Mouse (Mus musculus): Measurements from ENCODE around the gene Crtac1. TPM values are rescaled to one million over a fixed set of nuclear protein-coding genes. Genes with fewer than 3 reads are reported as not detected.

The Crtac1 gene
- polyA plus RNA-seq, 1 experiment from 2014 or later: 0.80 TPM

DNA sequence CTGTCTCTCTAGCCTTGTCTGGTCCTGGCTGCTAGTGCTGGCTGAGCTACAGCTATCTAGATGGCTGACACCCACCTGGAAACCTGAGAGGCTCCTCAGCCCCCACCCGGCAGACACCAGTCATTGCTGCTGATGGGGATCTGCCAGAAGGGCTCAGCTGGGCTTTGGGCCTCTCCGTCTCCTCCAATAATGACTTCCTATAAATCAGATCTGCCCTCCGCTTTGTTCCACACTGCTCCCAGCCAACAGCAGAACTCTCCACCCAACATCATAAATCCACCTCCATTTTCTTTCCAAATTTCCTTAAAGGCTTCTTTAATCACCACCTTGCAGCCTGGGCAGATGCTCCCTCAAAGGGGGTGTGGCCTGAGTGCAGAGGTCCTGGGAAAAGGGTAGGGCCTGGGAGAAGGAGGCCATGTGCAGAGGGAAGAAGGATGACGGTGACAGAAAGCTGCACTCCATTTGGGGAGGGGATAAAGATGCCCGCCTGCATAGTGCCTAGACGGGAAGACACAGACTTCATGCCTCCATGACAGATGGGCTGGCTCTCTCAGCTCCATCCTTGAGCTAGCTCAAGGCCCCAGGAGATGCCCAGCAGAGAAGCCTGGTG, 116.4 kb downstream of the Crtac1 start:
- ATAC-seq (ENCODE audit: insufficient number of reproducible peaks, insufficient read depth, low FRiP score, low read depth): no peak
- 72% methylated on average over 6 of the region's 6 CpGs for WGBS
- Histone ChIP-seq H3K36me3 (ENCODE audit: control insufficient read depth, insufficient read depth, low read length) (no peaks in the 10 kb centered on the region), H3K4me1 (ENCODE audit: control insufficient read depth in 2 of 2, insufficient read depth in 2 of 2, low read length in 2 of 2) (0 out of 4 replicates have a peak, but pooled peaks cover 0 to 2% of the 10 kb centered on the region in 2 experiments), H3K9ac (ENCODE audit: low read length) (no peak overlapping the region), H3K4me3 (ENCODE audit: control insufficient read depth in 1 of 2, insufficient read depth in 1 of 2, low read depth in 1 of 2, low read length in 2 of 2) (no peak overlapping the region), H3K27ac (replicated peaks in 1 of 2; ENCODE audit: control insufficient read depth in 1 of 2, insufficient read depth in 1 of 2, low read depth in 2 of 2, low read length in 2 of 2) (no peak overlapping the region), H3K4me2 (ENCODE audit: low read length) (no peak overlapping the region), H3K9me3 (ENCODE audit: control insufficient read depth, low read length) (no peaks in the 10 kb centered on the region), H3K27me3 (ENCODE audit: control insufficient read depth, insufficient read depth, low read length) (peaks cover 39% of the 10 kb centered on the region)

DNA sequence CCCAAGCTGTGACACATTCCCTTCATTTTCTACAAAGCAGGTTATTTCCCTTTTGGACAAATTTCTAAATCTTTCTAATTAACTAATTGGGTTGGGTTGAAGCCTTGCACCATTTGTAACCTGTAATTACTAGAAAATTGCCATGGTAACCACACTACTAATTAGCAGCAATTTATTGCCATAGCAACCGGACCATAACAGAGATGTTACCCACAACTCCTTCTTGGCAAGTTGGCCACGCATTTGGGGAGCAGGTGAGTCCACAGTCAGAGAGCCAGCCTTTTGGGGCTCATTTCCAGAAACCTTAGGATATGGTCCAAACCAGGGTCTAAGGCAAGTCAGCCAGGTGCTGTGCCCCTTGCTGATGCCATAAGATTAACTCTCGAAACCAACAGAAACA, 119.4 kb downstream of the Crtac1 start:
- H3K27me3 ChIP-seq (ENCODE audit: control insufficient read depth, insufficient read depth, low read length): peaks cover 20% of the 10 kb centered on the region
- 80% methylated on average over 3 of the region's 3 CpGs for WGBS

DNA sequence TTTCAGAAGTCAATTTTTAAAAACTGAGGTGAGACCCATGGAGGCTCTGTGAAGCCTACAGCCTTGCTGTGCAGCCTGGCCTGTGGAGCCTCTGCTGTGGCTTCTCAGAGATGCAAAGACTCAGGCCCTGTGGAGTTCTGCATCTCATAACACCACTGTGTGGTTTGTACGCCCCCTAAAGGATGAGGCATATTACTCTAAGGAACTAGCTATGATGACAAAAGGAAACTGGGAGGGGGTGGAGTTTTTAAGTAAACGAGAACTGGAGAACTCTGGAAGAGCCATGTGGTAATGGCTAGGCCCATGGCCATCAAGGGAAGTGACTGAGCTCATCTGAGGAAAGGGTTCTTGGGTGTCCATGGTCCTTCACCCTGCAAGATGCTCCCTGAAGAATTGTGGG, 120.3 kb downstream of the Crtac1 start:
- Histone ChIP-seq H3K9me3 (ENCODE audit: control insufficient read depth, low read length) (no peaks in the 10 kb centered on the region), H3K27me3 (ENCODE audit: control insufficient read depth, insufficient read depth, low read length) (peaks cover 17% of the 10 kb centered on the region), H3K4me3 (ENCODE audit: control insufficient read depth in 1 of 2, insufficient read depth in 1 of 2, low read depth in 1 of 2, low read length in 2 of 2) (no peak overlapping the region), H3K27ac (replicated peaks in 1 of 2; ENCODE audit: control insufficient read depth in 1 of 2, insufficient read depth in 1 of 2, low read depth in 2 of 2, low read length in 2 of 2) (no peak overlapping the region), H3K4me2 (ENCODE audit: low read length) (no peak overlapping the region), H3K4me1 (ENCODE audit: control insufficient read depth in 2 of 2, insufficient read depth in 2 of 2, low read length in 2 of 2) (peaks cover 4 to 8% of the 10 kb centered on the region in 2 experiments; a peak in 3 of 4 replicates), H3K36me3 (ENCODE audit: control insufficient read depth, insufficient read depth, low read length) (no peaks in the 10 kb centered on the region), H3K9ac (ENCODE audit: low read length) (no peak overlapping the region)
- ATAC-seq (ENCODE audit: insufficient number of reproducible peaks, insufficient read depth, low FRiP score, low read depth): no peak
- 24% methylated on average over 2 of the region's 2 CpGs for WGBS

More for the DNA sequence above, 119.4 kb downstream of the Crtac1 start:
- no peak for ATAC-seq (ENCODE audit: insufficient number of reproducible peaks, insufficient read depth, low FRiP score, low read depth)
- H3K4me2 ChIP-seq (ENCODE audit: low read length): no peak overlapping the region
- H3K27ac ChIP-seq (replicated peaks in 1 of 2; ENCODE audit: control insufficient read depth in 1 of 2, insufficient read depth in 1 of 2, low read depth in 2 of 2, low read length in 2 of 2): no peak overlapping the region
- no peak overlapping the region for H3K4me3 ChIP-seq (ENCODE audit: control insufficient read depth in 1 of 2, insufficient read depth in 1 of 2, low read depth in 1 of 2, low read length in 2 of 2)
- no peaks in the 10 kb centered on the region for H3K9me3 ChIP-seq (ENCODE audit: control insufficient read depth, low read length)
- 0 out of 4 replicates have a peak, but pooled peaks cover 0 to 2% of the 10 kb centered on the region in 2 experiments for H3K4me1 ChIP-seq (ENCODE audit: control insufficient read depth in 2 of 2, insufficient read depth in 2 of 2, low read length in 2 of 2)
- H3K36me3 ChIP-seq (ENCODE audit: control insufficient read depth, insufficient read depth, low read length): no peaks in the 10 kb centered on the region
- H3K9ac ChIP-seq (ENCODE audit: low read length): no peak overlapping the region

DNA sequence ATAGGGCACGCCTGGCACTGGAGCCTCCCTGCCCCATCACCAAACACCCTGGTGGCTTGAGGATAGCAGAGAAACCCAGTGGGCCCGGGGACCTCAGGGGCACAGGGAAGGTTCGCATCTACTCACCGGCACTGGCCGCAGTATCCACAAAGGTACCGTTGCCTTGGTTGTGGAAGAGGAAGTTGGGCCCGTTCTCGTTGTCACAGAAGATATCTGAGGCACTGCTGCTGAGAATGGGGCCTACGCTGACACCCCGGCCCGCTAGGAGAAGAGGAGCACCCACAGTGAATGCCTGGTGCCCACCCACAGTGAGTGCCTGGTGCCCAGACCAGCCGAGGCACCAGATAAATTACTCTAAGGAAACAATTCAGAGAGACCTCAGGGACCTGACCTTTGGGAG, 122.7 kb downstream of the Crtac1 start:
- H3K9ac ChIP-seq (ENCODE audit: low read length): no peak overlapping the region
- ATAC-seq (ENCODE audit: insufficient number of reproducible peaks, insufficient read depth, low FRiP score, low read depth): no peak
- H3K4me1 ChIP-seq (ENCODE audit: control insufficient read depth in 2 of 2, insufficient read depth in 2 of 2, low read length in 2 of 2): peaks cover 4 to 6% of the 10 kb centered on the region in 2 experiments; a peak in 3 of 4 replicates
- H3K27me3 ChIP-seq (ENCODE audit: control insufficient read depth, insufficient read depth, low read length): peaks cover 20% of the 10 kb centered on the region
- H3K27ac ChIP-seq (replicated peaks in 1 of 2; ENCODE audit: control insufficient read depth in 1 of 2, insufficient read depth in 1 of 2, low read depth in 2 of 2, low read length in 2 of 2): no peak overlapping the region
- no peaks in the 10 kb centered on the region for H3K9me3 ChIP-seq (ENCODE audit: control insufficient read depth, low read length)
- WGBS: 83% methylated on average over 12 of the region's 12 CpGs
- no peak overlapping the region for H3K4me3 ChIP-seq (ENCODE audit: control insufficient read depth in 1 of 2, insufficient read depth in 1 of 2, low read depth in 1 of 2, low read length in 2 of 2)
- no peaks in the 10 kb centered on the region for H3K36me3 ChIP-seq (ENCODE audit: control insufficient read depth, insufficient read depth, low read length)
- no peak overlapping the region for H3K4me2 ChIP-seq (ENCODE audit: low read length)

DNA sequence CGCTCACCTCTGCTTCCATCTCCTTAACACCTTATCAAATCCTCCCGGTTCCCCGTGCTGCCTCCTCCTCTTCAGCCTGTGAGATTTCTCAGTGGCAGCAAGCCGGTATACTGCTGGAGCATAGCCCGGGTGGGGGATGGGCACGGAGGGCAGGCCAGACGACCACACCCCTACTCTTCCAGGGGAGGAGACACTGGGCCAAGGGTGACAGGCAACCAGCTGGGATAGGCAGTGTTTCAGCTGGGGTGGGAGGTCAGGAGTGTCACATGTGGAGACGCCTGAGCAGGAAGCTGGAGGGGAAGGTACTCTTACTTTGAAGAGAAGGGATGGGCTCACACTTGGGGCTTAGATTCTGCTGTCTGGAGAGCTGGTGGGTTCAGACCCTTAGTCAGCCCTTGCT, 124.6 kb downstream of the Crtac1 start:
- no peaks in the 10 kb centered on the region for H3K36me3 ChIP-seq (ENCODE audit: control insufficient read depth, insufficient read depth, low read length)
- WGBS: 4% methylated on average over 8 of the region's 8 CpGs

DNA sequence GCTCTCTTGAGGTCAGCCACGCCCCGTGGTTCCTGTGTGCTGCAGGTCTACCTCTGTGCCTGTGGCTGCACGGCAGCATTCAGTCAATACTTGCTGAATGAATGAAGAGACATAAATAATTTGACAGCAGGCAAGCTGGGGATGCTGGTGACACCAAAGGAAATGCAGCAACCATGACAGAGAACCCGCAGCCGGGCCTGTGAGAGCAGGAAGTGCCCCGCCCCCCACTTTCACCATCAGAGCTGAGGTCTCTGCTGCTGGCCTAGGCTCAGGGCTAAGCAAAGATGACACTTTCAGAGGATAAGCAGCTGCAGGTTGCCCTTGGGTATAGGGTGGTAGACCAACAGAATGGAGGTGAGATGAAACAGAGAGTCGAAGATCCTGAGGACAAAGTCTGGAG, 125.4 kb downstream of the Crtac1 start:
- H3K4me2 ChIP-seq (ENCODE audit: low read length): no peak overlapping the region
- no peak overlapping the region for H3K27ac ChIP-seq (replicated peaks in 1 of 2; ENCODE audit: control insufficient read depth in 1 of 2, insufficient read depth in 1 of 2, low read depth in 2 of 2, low read length in 2 of 2)
- 39% methylated on average over 7 of the region's 7 CpGs for WGBS
- H3K9ac ChIP-seq (ENCODE audit: low read length): no peak overlapping the region
- no peak for ATAC-seq (ENCODE audit: insufficient number of reproducible peaks, insufficient read depth, low FRiP score, low read depth)
- H3K27me3 ChIP-seq (ENCODE audit: control insufficient read depth, insufficient read depth, low read length): peaks cover 13% of the 10 kb centered on the region
- H3K4me3 ChIP-seq (ENCODE audit: control insufficient read depth in 1 of 2, insufficient read depth in 1 of 2, low read depth in 1 of 2, low read length in 2 of 2): no peak overlapping the region
- H3K4me1 ChIP-seq (ENCODE audit: control insufficient read depth in 2 of 2, insufficient read depth in 2 of 2, low read length in 2 of 2): peaks cover 4 to 6% of the 10 kb centered on the region in 2 experiments; a peak in 3 of 4 replicates
- H3K36me3 ChIP-seq (ENCODE audit: control insufficient read depth, insufficient read depth, low read length): no peaks in the 10 kb centered on the region
- no peaks in the 10 kb centered on the region for H3K9me3 ChIP-seq (ENCODE audit: control insufficient read depth, low read length)

More for the DNA sequence above, 124.6 kb downstream of the Crtac1 start:
- H3K9ac ChIP-seq (ENCODE audit: low read length): no peak overlapping the region
- no peak overlapping the region for H3K27ac ChIP-seq (replicated peaks in 1 of 2; ENCODE audit: control insufficient read depth in 1 of 2, insufficient read depth in 1 of 2, low read depth in 2 of 2, low read length in 2 of 2)
- peaks cover 16% of the 10 kb centered on the region for H3K27me3 ChIP-seq (ENCODE audit: control insufficient read depth, insufficient read depth, low read length)
- no peak for ATAC-seq (ENCODE audit: insufficient number of reproducible peaks, insufficient read depth, low FRiP score, low read depth)
- H3K9me3 ChIP-seq (ENCODE audit: control insufficient read depth, low read length): no peaks in the 10 kb centered on the region
- H3K4me3 ChIP-seq (ENCODE audit: control insufficient read depth in 1 of 2, insufficient read depth in 1 of 2, low read depth in 1 of 2, low read length in 2 of 2): no peak overlapping the region
- no peak overlapping the region for H3K4me2 ChIP-seq (ENCODE audit: low read length)
- peaks cover 4 to 6% of the 10 kb centered on the region in 2 experiments; a peak in 3 of 4 replicates for H3K4me1 ChIP-seq (ENCODE audit: control insufficient read depth in 2 of 2, insufficient read depth in 2 of 2, low read length in 2 of 2)

DNA sequence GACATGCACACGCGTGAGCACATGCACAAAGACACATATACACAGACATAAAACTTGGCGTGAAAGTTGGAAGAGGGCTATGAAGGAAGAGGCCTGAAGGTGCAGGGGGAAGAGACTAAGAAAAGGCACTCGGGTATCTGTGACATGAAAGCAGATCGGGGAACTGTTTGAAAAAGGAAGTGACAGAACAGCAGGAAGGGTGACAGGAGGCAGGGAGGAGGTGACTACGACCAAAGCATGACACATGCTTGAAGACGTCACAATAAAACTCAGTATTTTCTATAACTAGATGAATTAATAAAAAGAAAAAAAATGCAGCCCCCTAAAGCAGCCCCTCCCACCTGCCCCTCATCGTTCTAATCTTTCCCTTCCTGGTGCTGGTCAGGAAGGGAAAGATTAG, 125.8 kb downstream of the Crtac1 start:
- Histone ChIP-seq H3K36me3 (ENCODE audit: control insufficient read depth, insufficient read depth, low read length) (no peaks in the 10 kb centered on the region), H3K4me2 (ENCODE audit: low read length) (no peak overlapping the region), H3K9me3 (ENCODE audit: control insufficient read depth, low read length) (no peaks in the 10 kb centered on the region), H3K4me3 (ENCODE audit: control insufficient read depth in 1 of 2, insufficient read depth in 1 of 2, low read depth in 1 of 2, low read length in 2 of 2) (no peak overlapping the region), H3K27ac (replicated peaks in 1 of 2; ENCODE audit: control insufficient read depth in 1 of 2, insufficient read depth in 1 of 2, low read depth in 2 of 2, low read length in 2 of 2) (no peak overlapping the region), H3K4me1 (ENCODE audit: control insufficient read depth in 2 of 2, insufficient read depth in 2 of 2, low read length in 2 of 2) (peaks cover 4 to 6% of the 10 kb centered on the region in 2 experiments; a peak in 3 of 4 replicates), H3K9ac (ENCODE audit: low read length) (no peak overlapping the region), H3K27me3 (ENCODE audit: control insufficient read depth, insufficient read depth, low read length) (peaks cover 13% of the 10 kb centered on the region)
- WGBS: 48% methylated on average over 8 of the region's 8 CpGs
- no peak for ATAC-seq (ENCODE audit: insufficient number of reproducible peaks, insufficient read depth, low FRiP score, low read depth)

DNA sequence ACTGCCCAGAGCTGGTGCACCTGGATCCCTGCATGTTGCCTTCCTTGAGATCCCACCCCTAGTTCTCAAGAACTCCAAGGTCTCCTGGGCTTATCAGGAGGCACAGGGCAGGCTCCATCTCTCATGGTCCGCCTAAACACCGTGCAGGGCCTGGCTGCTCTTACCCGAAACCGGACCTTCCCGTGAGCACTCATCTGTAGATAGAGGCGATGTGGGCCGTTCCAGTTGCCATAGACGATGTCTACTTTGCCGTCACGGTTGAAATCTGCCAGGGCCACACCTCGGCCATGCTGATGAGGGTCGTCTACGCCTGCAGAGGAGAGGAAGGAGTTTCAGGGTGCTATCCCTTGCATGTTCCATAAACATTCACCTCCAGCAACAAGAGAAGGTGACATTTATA, 127.1 kb downstream of the Crtac1 start:
- H3K4me1 ChIP-seq (ENCODE audit: control insufficient read depth in 2 of 2, insufficient read depth in 2 of 2, low read length in 2 of 2): peaks cover 4 to 6% of the 10 kb centered on the region in 2 experiments; a peak in 3 of 4 replicates
- ATAC-seq (ENCODE audit: insufficient number of reproducible peaks, insufficient read depth, low FRiP score, low read depth): no peak
- peaks cover 13% of the 10 kb centered on the region for H3K27me3 ChIP-seq (ENCODE audit: control insufficient read depth, insufficient read depth, low read length)
- H3K9ac ChIP-seq (ENCODE audit: low read length): no peak overlapping the region
- no peak overlapping the region for H3K4me3 ChIP-seq (ENCODE audit: control insufficient read depth in 1 of 2, insufficient read depth in 1 of 2, low read depth in 1 of 2, low read length in 2 of 2)
- H3K9me3 ChIP-seq (ENCODE audit: control insufficient read depth, low read length): no peaks in the 10 kb centered on the region
- H3K27ac ChIP-seq (replicated peaks in 1 of 2; ENCODE audit: control insufficient read depth in 1 of 2, insufficient read depth in 1 of 2, low read depth in 2 of 2, low read length in 2 of 2): no peak overlapping the region
- H3K36me3 ChIP-seq (ENCODE audit: control insufficient read depth, insufficient read depth, low read length): no peaks in the 10 kb centered on the region
- no peak overlapping the region for H3K4me2 ChIP-seq (ENCODE audit: low read length)
- 78% methylated on average over 13 of the region's 13 CpGs for WGBS
